Mouse (Mus musculus) brain, embryonic 14.5 days (tissue): ENCODE data around the gene Slc48a1. TPM values are rescaled to one million over a fixed set of nuclear protein-coding genes. Genes with fewer than 3 reads are reported as not detected.

Experiments used
- DNase-seq: peaks from one replicate; pipeline ENCODE4 v3.0.0-alpha.2; 2011; ENCODE audit warnings: low read depth
- CTCF ChIP-seq: fragments of 200-500 bp; IDR thresholded peaks from 2 replicates; pipeline ENCODE4 v1.5.1; 2012; ENCODE audit warnings: inconsistent platforms, mild to moderate bottlenecking, moderate library complexity, borderline replicate concordance; ENCODE audit not compliant: insufficient read depth, insufficient read length; ENCODE audit errors: extremely low read depth
- POLR2A ChIP-seq: fragments of 200-500 bp; IDR thresholded peaks from 2 replicates; pipeline ENCODE4 v1.6.1; 2012; ENCODE audit warnings: mild to moderate bottlenecking, inconsistent platforms, borderline replicate concordance; ENCODE audit not compliant: poor library complexity, insufficient read depth, insufficient read length, severe bottlenecking; ENCODE audit errors: extremely low read depth
- polyA plus RNA-seq: library from polyadenylated mRNA; depleted of rRNA; stranded (reverse); fragments of >200 nt; gene quantifications from 2 replicates; pipeline ENCODE4 v1.2.3, GENCODE M21; 2012

Slc48a1 gene
- polyA plus RNA-seq, 1 experiment, result 39.5 TPM

DNA sequence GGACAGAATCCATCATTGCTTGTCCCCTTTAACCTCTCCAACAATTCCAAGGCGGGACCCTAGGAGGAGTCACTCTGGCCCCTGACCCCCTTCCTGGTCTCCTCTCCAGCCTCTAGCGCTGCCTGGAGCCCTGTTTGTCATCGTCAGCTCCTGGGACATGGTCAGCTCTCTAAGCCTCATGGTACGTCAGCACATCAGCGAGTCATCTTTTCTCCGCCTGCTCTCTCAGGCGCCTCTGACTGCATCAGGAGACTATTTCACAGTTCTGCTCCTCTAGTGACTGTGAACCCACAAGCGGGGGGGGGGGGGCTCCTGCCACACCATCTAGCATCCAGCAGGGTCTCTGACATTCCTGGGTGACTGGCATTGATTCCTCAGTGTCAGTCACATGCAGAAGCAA lies 23.0 kb upstream of the Slc48a1 start:
- DNase-seq, result no peak
- TF ChIP-seq POLR2A, result no peak
- no peak for TF ChIP-seq CTCF

DNA sequence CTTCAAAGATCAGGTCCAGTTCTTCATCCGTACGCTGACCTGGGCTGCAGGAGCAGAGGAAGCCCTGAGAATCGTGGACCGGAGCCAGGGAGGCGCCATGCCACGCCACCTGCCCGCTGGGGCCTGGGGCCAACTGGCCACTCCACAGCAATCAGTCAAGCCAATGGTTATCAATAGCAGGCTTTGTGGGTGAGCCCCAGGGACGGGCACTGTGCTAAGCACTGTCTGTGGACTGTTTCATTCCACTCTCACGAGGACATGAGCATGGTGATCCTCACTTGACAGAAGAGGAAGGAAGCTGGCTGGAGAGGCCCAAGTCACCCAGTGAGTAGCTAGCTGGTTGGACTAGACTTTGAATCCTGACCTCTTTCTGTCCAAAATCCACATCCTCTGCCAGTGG lies 18.3 kb upstream of the Slc48a1 start:
- TF ChIP-seq POLR2A (no peak), CTCF (no peak)
- no peak for DNase-seq

DNA sequence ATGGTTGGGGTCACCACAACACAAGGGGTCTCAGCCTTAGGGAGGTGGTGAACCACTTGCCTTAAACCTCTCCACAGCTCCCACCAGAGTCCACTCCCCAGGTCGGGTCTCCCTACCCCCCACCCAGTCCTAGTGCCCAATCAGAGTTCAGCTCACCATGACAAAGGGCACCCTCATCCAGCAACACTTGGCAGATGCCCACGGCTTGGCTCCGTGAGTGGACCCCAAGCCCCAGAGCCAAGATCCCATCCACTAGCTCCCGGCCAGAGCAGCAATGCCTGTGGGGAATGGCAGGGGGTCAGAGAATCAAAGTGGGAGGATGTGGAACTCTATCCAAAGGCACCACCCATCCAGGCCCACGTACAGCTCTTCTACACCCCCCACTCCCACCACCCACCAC lies 17.4 kb upstream of the Slc48a1 start:
- DNase-seq, result no peak

DNA sequence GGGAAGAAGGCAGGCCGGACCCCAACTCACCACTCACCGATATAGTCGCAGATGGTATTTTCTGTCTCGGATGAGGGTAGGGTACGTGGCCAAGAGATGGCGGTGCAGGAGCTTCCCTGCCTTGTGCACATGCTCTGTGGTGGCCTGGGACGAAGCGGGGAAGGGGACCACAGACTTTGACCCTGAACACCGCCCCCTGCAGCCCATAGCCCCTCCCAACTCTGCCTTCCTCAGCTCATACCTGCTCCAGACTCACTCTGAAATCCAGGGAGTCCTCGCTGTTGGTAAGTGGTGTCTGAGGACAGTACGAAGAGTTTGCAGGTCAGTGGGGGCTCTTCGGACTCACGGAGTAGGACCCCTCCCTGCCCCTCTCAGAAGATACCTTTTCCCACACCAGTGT lies 16.9 kb upstream of the Slc48a1 start:
- no peak for DNase-seq
- no peak for TF ChIP-seq CTCF
- no peak for TF ChIP-seq POLR2A

More for the DNA sequence above, 17.4 kb upstream of the Slc48a1 start:
- TF ChIP-seq POLR2A, result no peak

DNA sequence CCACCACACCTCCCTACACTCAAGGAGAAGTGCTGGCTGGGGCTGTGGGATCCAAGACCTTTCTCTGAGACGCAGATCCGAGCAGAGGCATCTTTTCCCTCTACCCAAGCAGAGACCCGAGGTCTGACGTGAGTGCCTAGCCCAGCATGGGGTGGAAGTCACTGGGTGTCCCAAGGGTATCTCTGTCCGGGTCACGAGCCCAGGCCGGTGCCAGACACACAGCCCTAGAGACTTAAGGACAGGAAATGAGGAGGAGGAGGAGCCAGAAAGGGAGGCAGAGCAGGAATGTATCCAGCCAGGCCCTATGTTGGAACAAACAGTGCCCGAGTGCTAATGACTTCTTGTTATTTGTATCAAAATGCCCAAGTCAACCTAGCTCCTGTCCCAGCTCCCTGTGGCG lies 15.6 kb upstream of the Slc48a1 start:
- no peak for DNase-seq
- TF ChIP-seq CTCF, result no peak
- TF ChIP-seq POLR2A, result no peak

DNA sequence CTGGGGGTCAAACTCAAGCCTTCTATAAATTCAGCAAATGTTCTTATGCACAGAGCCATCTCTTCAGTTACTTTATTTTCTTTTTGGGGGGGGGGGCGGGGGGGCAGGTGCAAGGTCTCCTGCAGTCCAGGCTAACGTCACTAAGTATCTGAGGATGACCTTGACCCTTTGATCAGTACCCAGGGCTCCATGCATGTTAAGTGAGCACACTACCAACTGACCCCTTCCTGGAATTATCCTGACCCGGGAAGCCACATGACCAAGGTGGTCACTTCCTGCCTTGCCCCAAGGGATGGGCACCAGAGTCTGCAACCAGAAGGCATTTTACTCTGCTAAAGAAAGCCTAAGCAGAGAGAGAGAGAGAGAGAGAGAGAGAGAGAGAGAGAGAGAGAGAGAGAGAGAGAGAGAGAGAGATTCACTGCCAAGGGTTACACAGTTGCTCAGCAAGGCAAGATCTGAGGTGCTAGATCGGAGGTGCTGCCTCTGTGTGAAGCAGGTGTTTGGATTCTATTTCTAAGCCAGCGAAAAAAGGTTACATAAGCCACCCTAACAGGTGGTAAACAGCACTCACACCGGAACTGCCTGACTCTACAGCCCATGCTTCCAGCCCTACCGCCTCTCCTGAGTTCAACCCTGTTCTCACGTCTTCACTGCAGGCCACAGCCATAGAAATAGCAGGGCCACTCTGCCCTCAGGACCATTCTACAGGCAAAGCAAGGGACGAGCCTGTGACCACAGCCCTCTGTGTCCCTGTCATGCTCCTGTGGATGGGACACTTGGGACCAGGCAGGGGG lies 14.9 kb upstream of the Slc48a1 start:
- TF ChIP-seq POLR2A (no peak), CTCF (no peak)
- no peak for DNase-seq

DNA sequence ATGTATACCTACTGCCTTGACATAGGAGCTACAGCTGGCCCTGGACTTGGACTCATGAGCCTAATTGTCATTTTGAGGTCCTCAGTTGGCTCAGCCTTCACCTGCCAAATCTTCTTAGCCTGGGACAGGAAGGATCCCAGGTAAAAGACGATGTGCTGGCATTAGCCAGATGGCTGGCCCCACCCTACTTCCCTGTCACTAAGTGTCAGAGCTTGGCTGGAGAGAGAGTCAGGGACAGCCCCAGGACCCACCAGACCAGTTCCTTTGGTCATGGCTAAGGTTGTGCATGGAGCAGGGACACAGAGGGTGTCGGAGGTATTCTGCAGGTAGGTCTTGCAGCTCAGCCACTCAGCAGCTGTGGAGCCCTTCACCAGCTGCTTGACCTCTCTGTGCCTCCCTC lies 13.8 kb upstream of the Slc48a1 start:
- TF ChIP-seq POLR2A (no peak), CTCF (no peak)
- no peak for DNase-seq

DNA sequence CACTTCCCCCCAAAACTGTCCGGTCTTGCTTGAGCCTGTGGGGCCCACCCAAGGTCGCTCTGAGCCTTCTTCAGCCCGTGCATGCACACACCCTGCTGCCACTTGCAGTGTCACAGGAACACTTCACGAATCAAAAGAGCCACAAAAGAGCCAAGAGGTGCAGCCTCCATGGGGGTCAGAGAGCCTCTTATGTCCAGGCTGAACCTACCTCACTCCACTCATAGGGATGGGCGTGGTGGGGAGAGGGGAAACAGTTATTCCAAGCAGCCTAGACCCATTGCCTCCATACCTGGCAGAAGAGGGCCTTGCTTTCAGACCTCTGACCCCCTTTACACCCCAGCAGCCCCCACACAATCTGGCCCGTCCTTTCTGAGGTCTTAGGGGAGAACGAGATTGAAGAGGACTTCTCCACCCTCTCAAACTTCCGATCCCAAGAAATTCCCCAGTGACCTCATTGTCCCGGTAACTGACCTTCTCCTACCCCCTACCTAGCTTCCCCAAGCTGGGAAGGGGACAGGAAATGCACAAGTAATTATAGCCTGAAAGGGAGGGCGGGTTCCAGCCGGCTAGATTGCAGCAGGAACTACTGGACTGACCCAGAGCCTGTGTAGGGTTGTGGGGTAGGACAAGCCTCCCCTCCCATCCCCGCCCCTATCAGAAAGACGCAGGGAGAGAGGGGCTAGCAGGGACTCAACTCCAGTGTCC lies 13.1 kb upstream of the Slc48a1 start:
- no peak for TF ChIP-seq POLR2A
- no peak for TF ChIP-seq CTCF
- DNase-seq, result no peak

DNA sequence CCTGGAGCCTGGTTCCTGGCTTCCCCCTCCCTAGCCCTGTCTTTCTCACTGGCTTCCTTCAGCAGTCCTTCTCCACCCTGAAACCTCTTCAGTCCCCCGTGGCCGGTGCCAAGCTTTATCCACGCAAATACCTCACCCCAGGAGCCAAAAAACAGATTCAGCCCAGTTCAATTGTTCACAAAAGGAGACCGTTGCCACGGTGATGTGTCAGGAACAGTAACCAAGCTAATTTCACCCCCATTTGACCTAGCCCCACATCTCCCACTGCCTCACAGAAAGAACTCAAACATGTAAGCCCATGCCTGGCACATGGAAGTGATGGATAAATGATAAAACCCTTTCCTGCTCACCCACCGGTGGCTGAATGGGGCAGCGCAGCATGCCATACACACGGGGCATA lies 12.1 kb upstream of the Slc48a1 start:
- no peak for TF ChIP-seq CTCF
- no peak for TF ChIP-seq POLR2A
- peak; percentile 82 for DNase-seq

DNA sequence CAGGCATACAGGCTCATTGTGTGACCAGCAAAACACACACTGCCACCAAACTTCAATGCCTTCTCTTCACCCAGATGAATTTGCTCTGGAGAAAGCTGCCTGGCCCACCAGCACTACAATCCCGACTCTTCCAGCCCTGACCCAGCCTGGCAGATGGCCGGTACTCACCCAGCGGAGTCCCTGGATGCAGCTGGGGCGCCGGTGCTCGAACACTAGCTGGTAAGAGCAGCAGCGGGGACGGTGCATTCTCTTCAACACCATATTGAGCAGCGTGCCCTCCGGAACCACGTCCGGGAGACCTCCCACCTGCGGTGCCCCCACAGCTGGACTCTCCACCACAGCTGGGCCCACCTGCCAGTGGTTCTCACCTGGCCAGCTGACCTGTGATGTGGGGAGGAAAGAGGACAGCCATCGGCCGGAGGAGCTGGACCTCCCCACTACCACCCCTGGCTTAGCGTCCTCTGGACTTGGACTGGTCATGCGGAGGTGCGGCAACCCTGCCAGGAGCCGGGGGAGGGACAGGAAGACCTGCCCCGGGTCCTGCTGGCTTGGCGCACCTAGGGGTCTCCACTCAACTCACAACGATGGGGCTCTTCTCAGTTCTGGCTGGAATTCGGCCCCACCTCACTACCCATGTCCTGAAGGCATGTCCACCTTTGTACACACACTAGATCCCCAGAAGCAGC lies 11.6 kb upstream of the Slc48a1 start:
- DNase-seq, result no peak
- TF ChIP-seq POLR2A, result no peak
- no peak for TF ChIP-seq CTCF
